Mouse (Mus musculus) neural tube, embryonic 10.5 days (tissue): ENCODE measurements around the gene Alox12.

Experiments
- DNase-seq: peaks from one replicate; pipeline ENCODE4 v3.0.0-alpha.2; 2017; ENCODE audit warnings: low spot score; ENCODE audit errors: extremely low spot score

Alox12 gene

DNA sequence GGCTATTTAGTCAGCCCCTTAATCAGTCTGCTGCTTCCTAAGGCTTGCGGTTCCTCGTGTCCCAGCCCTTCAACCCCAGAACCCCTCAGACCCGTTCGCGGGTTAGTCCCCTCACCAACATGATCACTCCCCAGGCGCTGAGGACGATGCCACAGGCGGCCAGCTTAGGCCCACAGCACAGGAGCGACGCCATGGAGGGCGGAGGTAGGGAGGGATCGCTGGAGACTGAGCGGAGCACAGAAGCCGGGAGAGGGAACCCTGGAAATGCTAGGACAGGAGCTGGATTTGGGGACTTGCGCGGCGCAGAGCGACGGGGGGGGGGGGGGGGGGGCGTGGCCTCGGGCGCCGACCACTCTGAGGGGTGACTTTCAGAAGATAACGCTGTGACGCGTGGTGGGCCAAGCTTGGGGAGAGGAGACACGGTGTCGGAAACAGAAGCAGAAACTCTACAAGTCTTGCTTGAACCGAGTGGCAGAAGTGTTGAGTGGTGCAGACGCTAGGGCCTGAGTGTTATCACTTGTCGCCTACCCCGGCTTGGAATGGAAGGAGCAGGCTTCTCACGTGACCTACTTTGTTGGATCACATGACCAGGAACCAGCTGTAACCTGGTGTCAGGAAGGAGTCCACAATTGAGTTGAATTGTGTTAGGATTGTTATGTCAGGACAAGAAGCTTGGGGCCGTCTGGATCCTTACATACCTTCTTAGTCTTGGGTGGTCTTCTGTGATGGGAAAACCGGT lies 15.4 kb downstream of the Alox12 start, which contains the start of the genes Gm21988 and Rnasek:
TSS of gene Gm21988 (minus strand) at position 290 of the 739 bp plus-strand sequence.
TSS of gene Rnasek (minus strand) at position 302 of the 739 bp plus-strand sequence.
- DNase-seq: peak; percentile 88

DNA sequence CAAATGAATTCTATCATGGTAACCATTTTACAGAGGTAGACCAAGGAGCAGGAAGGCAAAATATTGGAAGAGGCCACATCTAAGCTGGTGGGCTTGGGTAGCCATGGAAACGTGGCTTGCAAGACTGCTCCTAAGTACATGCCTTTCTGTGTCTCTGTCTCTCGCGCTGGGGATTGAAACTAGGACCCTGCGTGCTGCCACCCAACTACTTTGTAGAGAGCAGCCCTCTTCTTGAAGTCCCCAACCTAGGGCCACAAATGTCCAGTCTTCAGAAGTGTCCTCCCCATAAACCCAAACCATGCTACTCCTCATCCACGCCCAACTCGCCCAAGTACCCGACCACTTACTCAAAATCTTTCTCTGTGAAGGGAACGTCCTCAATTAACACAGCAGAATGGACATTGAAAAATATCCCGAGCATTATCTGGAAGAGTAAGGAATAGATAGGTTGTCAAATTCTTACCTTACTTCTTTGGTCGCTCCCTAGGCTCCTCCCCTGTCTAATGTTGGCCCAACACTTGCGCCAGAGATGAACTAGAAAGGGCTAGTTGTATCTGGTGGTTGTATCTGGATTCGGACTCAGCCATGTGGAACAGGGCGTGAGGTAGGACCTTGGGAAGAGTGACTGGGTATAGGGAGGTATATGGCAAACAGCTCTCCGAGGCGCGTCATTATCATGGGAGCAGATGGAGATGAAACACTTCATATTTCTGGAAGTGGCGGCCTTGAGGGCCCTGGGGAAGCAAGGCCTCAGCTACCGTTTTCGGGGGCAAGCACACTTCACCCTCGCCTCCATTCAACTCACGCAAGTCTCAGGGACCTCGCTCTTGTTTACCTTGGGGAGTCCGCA lies 16.3 kb downstream of the Alox12 start:
- no peak for DNase-seq

DNA sequence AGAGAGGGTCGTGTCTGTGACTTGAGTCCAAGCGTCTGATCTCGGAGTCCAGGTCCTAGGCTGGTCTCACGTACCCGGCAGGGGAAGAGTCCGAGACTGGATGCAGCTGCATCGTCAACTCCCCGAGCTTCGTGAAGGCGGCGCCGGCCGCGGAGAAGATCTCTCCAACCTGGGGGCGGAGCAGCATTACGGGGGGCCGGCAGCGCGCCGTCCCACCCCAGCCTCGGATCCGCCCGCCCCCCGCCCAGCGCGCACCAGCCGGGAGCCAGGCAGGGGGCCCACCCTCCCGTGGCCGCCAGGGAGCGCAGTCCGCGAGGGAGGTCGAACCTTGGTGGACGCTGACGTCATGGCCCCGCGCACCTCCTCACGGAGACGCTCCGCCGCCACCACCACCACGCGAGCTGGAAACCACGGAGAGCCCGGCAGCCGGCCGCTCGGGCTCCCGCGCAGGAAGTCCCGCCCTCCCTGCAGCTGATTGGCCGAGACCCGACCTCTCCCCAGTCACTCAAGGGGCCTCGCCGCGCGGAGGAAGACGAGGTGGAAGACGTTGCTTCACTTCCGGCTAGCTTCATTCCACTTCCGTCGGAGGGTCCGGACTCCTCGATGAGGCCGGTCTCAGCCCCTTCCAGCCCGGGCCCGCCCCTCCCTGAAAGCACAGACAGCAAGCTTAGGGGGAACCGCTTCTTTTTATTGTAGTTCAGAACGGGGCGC lies 17.5 kb downstream of the Alox12 start, which contains the start of gene 0610010K14Rik:
TSS of gene 0610010K14Rik (minus strand) at position 458 of the 711 bp plus-strand sequence.
- DNase-seq: peak; percentile 98

DNA sequence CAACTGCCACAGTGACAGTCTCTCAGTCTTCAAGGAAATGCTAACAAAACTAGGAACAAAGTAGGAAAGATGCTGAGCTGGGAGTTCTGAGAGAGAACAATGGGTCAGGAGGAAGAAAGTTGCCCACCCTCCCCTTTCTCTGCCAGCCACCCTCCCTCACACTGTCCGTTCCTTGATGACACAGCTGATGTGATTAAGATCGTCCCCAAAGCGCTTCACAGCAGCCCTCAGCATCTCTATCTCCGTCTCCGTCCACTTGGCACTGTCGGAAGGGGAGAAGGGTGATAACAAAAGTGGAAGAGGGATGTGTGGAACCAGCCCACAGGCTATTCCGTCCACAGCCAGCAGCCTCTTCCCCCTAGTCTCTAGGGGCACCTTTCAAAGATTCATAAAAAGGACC lies 18.4 kb downstream of the Alox12 start:
- no peak for DNase-seq

DNA sequence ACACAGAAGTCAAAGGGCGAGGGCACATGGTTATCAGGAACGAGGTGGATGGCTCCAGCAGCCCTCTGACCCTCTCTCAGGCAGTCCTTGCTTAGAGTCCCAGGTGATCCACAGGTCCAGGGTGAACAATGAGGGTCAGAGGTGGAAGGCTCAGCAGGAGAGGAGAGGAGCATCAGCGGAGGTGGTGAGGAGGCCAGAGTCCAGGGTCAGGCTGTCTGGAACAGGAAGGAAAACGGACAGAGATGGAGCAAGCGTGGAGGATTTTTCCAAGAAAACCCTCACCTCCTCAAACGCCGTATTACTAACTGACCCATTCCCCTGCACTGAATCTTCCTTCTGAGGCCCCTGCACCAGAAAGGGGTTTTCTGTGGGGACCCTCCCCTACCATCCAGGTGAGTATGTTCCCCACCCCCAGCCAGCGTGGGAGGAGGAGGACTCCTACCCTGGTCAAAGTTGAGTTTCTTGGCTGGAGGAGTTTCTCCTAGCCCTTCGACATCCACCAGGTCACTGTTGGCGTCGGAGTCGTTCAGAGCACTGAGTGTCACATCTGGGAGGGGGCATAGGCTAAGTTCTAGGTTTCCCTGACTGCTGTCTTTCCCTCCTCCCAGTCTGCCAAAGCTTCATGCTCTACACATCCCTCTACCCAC lies 19.8 kb downstream of the Alox12 start:
- DNase-seq: no peak

DNA sequence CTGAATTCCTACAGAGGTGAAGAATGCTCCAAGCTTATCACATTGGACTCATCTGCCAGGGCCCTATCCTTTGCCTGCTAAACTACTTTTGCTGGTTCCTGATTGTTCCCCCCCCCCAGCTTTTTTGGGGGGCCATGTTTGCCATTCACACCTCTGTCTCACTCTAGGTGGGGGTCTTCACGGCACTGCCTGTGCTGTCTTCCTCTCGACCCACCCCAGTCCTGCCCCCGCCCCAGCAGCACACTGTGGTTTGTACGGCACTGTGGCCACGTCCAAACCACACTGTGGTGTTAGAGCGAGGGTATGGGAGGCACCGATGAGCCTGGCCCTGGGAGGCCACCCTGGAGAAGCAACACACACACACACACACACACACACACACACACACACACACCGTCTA lies 20.7 kb downstream of the Alox12 start:
- DNase-seq: no peak

DNA sequence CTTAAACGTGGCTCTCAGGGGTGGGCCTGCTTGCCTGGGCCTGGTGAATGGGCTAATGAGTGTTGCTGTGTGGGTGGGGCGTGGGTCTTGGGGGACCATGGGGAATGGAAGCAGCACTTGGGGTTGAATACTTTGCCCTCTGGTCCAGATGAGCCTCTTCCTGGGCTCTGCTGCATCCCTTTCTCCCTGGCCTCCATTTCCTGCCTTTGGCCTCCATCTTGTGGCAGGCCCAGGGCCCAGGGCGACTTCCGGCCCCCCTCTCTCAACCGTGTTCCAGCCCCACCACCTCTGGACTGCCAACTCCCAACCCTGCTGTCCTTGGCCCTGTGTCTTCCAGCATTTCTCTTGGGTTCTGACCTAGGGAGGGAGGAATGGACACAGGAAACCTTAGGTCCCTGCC lies 21.1 kb downstream of the Alox12 start:
- DNase-seq: no peak

DNA sequence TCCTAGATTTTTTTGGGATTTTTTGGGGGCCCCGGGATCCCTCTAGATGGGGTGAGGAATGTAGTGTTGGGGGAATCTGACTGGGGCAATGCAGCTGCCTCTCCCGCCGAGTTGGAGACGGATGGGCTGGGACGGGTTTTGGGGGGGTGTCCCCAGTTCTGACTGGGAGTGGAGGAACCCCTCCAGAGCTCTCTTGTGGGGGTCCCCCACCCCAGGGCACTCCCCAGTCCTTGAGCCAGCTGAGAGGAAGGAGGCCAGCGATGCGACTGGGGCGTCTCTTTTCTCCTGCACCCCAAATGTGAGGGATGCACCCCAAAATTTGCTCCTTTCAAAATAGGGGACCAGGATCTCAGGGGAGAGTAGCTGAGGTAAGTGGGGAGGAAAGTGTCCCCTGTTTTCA lies 22.1 kb downstream of the Alox12 start:
- no peak for DNase-seq

DNA sequence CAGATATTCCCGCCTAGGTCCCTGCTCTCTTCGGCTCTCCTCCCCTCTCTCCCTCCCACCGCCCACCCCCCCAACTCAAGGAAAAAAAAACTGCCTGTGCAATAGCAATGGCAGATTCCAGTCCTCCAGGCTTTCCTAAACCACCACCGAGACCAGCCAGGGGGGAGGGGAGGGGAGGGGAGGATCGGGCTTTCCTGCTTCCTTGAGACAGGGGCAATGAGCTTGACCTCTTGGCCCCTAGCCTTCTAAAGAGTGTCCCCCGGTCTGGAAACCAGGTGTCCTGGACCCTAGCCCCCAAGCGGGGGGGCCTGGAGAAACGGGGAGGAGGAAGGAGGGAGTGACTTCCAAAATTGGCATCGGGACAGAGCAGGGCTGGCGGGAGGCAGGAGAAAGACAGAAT lies 22.6 kb downstream of the Alox12 start:
- peak; percentile 63 for DNase-seq

DNA sequence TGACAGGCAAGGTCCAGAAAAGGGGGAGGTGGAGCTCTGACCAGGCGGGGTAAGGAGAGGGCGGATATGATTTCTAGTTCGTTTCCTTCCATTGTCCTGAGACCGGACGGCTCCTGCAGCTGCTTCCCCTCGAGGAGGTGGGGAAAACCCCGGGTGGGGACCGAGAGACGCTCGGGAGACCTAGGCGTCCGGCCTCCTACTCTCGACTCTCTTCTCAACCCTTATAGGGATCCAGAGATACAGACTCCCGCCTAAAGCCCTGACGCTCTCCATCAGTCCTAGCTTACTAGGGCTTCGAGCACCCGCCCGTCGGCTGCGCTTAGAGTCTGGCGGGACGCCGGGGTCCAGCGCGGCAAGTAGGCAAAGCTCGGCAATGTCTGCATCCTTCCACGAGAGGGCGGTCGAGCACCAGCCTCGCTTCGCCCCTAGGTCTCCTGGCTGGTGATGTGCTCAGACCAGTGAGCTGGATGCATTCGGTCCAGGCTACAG lies 24.9 kb downstream of the Alox12 start:
- peak; percentile 91 for DNase-seq

DNA sequence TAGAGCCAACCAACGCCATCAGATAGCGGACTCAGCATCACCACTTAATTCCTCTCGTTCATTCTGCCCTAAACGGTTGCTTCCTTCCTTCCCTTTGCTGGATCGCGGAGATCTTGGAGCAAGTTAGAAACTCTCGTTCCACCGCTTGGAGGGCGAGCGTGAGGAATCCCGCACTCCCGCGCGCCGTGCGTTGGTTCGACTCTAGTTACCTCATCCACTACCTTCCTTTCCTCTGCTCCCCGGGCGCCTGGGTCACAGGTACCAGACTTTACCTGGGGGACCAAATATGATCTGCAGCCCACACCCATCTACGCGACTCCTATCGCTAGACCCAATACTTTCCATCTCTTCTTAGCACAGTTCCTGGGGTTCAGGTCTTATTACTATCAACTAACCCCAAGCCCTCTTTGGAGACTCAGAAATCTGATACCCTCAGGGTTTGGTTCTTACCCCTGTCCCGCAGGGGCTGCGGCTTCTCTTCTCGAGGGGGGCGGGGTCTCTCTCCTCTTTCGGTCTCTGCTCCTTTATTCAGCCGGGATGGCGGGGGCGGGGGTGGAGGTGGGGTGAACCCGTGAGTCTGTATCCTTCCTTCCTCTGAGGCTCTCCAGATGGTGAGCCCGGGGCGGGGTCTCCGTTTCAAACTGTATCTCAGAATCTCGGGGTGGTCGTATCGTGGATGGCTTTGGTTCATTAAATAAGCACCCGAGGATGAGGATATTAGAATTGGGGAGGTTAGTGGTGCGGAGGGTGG lies 25.7 kb downstream of the Alox12 start, which contains the start of gene Bcl6b:
TSS of gene Bcl6b (minus strand) at position 539 of the 751 bp plus-strand sequence.
- peak; percentile 35 for DNase-seq

DNA sequence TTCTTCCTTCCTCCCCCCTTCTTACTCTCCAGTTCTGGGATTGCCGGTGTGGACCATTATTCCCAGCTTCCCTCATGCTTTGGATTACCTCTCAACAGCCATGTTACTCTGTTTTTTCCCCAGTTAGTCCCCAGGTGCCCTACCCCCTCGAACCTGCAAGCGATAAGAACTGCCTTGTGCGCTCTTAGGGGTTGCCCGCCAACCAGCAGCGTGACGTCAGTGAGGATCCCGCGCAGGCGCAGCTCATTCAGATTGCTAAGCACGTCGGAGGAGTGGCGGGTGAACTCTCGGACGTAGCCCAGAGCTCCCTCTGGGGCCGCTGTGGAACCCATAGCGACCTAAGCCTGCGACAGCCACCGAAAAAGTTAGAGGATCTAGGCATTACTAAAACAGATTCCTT lies 26.3 kb downstream of the Alox12 start:
- peak; percentile 80 for DNase-seq

DNA sequence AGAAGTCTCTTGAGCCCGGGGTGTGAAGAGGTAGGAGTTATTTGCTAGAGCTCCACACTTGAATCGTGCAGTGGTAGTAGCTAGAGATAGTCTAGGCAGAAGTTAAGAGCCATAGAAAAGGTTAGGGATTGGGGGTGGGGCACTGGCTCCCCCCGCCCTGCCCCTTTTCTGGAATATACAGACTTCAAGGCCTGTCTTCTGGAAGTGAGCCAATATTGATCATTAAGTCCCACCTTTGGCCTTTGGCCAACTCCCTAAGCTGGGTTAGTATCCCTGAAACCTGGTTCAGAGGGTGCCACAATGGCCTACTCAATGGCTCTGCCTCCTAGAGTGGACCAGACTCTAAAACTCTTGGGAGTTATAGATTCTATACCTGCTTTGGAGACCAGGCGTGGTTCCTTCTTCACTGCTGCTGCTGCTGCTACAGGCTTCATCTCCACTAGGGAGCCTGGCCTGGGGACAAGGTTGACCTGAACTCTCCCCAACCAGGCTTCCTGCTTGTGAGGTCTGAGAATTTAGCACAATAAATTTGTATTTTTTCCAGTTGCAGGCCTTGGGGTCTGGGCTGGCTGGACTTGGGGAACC lies 27.4 kb downstream of the Alox12 start:
- no peak for DNase-seq

DNA sequence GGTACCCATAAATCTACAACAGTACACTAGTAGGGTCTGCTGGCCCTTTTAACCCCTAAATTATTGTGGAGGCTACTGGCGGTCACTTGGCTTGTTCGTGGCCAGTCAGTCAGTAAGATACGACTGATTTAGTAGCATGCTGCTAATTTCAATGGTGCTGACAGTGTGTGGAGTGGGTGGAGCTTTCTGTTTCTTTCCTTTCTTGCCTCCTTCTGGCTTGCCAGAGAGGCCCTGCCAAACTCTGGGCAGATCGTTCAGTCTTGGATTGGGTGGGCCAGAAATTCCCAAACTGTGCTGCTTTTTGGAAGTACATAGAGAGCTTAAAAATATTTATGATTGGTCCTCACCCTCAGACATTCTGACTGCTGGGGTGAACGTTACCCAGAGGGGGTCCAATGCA lies 28.0 kb downstream of the Alox12 start:
- DNase-seq: no peak

DNA sequence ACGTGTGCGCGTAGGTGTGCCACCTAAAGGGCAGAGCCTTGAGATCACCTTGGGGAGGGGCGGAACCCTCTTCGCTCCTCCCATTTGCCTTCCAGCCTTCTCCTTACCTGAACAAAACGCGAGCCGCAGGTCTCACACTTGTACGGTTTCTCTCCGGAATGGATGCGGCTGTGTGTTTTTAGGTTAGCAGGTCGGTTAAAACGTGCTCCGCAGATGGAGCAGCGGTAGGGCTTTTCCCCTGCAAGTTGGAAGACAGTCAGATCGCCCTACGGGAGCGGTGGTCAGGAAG lies 28.6 kb downstream of the Alox12 start:
- peak; percentile 31 for DNase-seq

DNA sequence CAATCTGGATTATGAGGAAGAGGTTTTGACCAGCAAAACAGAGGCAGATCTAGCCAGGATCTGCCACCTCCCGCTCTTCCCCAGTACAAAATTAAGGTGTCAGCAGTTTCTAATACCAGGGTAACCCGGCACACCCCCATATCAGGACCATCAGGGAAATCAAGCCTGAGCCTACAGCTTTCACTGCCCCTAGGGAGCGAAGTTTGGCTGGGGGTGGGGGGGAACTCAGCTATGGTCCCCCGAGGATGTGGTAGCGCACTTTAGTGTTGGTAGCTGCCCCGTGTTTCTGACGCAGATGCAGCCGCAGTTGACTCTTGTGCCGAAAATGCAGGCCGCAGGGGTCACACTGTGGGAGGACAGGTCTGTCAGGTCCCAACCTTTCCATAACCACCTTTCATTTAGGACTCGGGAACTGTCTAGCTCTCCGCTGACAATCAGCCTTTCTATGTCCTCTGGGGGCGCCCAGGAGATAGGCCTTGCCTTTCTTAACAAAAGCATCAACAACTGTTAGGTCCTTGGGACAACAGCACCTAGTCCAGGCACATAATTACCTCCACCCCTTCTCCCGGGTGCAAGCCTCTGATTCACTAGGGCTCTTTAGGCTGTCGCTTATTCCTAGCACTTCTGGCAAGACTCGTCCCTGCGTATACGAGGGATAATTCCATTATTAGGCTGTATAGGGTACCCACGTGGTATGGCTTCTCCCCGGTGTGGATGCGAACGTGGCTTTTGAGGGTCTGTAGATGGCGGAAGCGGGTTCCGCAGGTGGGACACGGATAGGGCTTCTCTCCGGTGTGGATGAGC lies 29.2 kb downstream of the Alox12 start:
- DNase-seq: no peak

DNA sequence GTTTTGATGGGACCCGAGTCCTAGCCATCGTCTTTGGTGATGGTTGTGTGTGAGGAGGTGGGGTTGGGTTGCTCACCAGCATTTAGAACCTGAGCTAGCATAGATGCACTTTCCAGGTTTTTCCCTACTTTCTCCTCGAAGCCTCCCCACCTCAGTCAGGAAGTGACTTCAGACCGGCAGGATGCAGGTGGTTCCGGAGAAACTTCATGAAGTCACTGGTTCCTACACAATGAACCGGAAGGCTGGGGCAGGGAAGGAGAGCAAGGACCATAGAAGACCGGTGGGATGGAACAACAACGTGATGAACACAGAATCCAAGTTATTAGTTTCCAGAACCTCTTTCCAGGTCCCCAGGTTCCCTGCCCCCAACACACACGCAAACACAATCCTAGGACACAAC lies 31.4 kb downstream of the Alox12 start:
- no peak for DNase-seq

DNA sequence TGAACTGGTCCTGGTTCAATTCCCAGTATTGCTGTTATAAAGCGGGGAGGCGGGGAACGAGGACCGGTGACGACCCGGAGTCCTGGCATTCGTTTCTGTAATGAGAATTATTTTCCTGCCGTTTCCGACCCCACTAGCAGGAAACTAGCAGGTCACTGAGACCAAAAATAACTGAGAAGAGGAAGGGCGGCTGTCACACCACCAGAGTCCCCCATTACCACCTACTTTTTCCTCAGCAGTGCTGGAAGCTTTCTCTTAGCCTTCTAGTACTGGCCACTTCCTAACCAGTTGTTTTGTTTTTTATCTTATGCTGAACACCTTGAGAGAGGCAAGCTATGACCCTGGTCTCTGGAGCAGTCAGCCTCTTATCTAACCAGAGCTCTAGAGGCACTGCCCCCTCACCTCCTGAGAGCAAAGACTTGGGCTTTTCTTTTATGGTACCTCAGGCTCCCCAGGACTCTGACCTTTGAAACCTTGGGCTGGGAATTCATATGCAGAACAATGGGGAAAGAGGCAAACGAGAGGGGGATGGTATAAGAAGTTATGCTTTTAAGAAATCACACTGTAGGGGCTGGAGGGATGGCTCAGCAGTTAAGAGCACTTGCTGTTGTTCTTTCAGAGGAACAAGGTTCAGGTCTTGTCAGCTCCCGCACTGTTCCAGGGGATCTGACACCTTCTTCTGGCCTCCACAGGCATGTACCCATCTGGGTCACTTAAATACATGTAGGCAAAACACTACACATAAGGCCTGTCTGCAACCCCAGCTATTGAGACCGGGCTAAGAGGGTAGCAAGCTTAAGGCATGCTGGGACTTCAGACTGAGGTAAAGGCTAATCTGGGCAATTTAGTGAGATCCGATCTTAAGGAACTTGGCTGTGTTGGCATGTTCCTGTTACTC lies 33.3 kb downstream of the Alox12 start:
- peak; percentile 32 for DNase-seq
